9 mouse cellular contexts compared by ENCODE assay signal in the genomic region with DNA sequence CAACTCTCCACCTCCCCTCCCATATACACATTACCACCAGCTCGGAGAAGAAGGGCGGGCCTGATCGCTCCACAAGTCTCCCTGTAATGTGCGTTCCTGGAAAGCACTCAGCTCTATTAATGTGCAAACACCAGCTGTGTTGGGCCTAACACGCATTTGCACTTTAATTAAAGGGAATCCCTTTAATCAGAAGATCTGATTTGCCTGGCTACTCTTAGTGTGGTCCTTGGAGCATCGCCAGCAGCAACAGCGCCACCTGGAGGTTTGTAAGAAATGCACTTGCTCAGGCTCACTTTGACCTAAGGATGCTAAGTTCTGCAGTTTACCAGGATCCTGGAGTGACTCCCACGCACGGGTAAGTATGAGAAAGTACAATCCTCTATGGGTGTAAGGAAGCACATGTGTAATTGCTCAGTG.
DNase-seq lines count a peak whose midpoint lies in the region; ATAC-seq lines count a peak whose summit lies in the region.
"Had no signal": no experiment of that assay in that cellular context is flagged by ENCODE, and none has a peak within 500 bp of the region (broad histone marks: within the 10 kb centered on the region; RNA-seq: fewer than 3 reads in every experiment).

No protein-coding gene starts in this region.

- intact Hi-C loops in heart, postnatal 14 days (cut with DNase I): loop anchor here (2.0 kb wide), 1 partner anchor 30 kb away; no protein-coding TSS in a partner anchor

- H3K4me2 ChIP-seq in midbrain, embryonic 11.5 days: peak overlapping the region; percentile 23; the same call in 1 of the 2 replicates
- H3K4me2 ChIP-seq: lung, embryonic 15.5 days had no signal

- H3K4me3 ChIP-seq in midbrain, embryonic 11.5 days (ENCODE audit: low read depth, low read length): no peak overlapping the region
- H3K4me3 ChIP-seq: lung, embryonic 15.5 days had no signal

- no peak overlapping the region for H3K9ac ChIP-seq in midbrain, embryonic 11.5 days (ENCODE audit: low read length)
- H3K9ac ChIP-seq: lung, embryonic 15.5 days had no signal

- no peaks in the 10 kb centered on the region for H3K9me3 ChIP-seq in midbrain, embryonic 11.5 days (ENCODE audit: control insufficient read depth, low read length)
- H3K9me3 ChIP-seq: lung, embryonic 15.5 days had no signal

- peak; percentile 15 for DNase-seq in cerebellum, adult 11 months
- peak; percentile 67 for DNase-seq in adrenal gland, adult 2 months
- DNase-seq in embryo, embryonic 11.5 days (ENCODE audit: low read depth, low spot score): peak; percentile 49
- peak; percentile 41 to 56 for DNase-seq in heart, postnatal 14 days
- DNase-seq in layer of hippocampus, postnatal 14 days (ENCODE audit: low spot score in 2 of 2): peak; percentile 51 to 69
- DNase-seq in midbrain, embryonic 11.5 days (ENCODE audit: low spot score, missing footprints): peak; percentile 96
- DNase-seq in splenic B cell, adult 2 months (ENCODE audit: low read depth, low spot score): peak; percentile 29

- no peak overlapping the region for H3K27ac ChIP-seq in midbrain, embryonic 11.5 days (ENCODE audit: low read depth, low read length)
- H3K27ac ChIP-seq: lung, embryonic 15.5 days had no signal

- no peaks in the 10 kb centered on the region for H3K4me1 ChIP-seq in midbrain, embryonic 11.5 days (ENCODE audit: control insufficient read depth, insufficient read depth, low read length)
- H3K4me1 ChIP-seq: lung, embryonic 15.5 days had no signal

- WGBS in midbrain, embryonic 11.5 days: 10% methylated on average over 9 of the region's 9 CpGs

- no peaks in the 10 kb centered on the region for H3K27me3 ChIP-seq in midbrain, embryonic 11.5 days (ENCODE audit: control insufficient read depth, insufficient read depth, low read length)
- no peaks in the 10 kb centered on the region for H3K27me3 ChIP-seq in splenic B cell, adult 2 months (ENCODE audit: control insufficient read depth, insufficient read depth, low read length, poor library complexity, severe bottlenecking)

- H3K36me3 ChIP-seq in midbrain, embryonic 11.5 days (ENCODE audit: control insufficient read depth, insufficient read depth, low read length): no peaks in the 10 kb centered on the region
- no peaks in the 10 kb centered on the region for H3K36me3 ChIP-seq in splenic B cell, adult 2 months (ENCODE audit: control insufficient read depth, insufficient read depth, low read length, poor library complexity, severe bottlenecking)
- H3K36me3 ChIP-seq: lung, embryonic 15.5 days had no signal

- ATAC-seq in cerebellum, adult (ENCODE audit: insufficient number of reproducible peaks, low FRiP score, low TSS enrichment): no peak
- ATAC-seq in midbrain, embryonic 11.5 days (ENCODE audit: low FRiP score): peak; percentile 67

Comparison
In these comparisons a context has a peak if more than half of its experiments do, and no peak if none do; other contexts are left out.
1. DNase-seq: peak in every context shown above with its lines; median percentile 96 in midbrain, embryonic 11.5 days; 67 in adrenal gland, adult 2 months; 60 in layer of hippocampus, postnatal 14 days; 49 in embryo, embryonic 11.5 days; 48 in heart, postnatal 14 days; 29 in splenic B cell, adult 2 months; 15 in cerebellum, adult 11 months.